Mouse (Mus musculus): ENCODE results near the gene Megf8. TPM values are rescaled to one million over a fixed set of nuclear protein-coding genes. Genes with fewer than 3 reads are reported as not detected.
"Not testable (repeated sequence)": the region's sequence is repeated elsewhere in the genome, so short reads cannot be mapped to it uniquely, and the experiment has no call there.

The Megf8 gene
- total and polyA plus RNA-seq, 3 experiments = 21.5 to 31.7 (median 28.9) TPM

- Histone ChIP-seq H3K79me2 (replicated peaks; ENCODE audit: control insufficient read depth, insufficient read depth, low read length) (peaks cover 5% of the 10 kb centered on the region; the same call in 1 of the 2 replicates), H3K4me3 (peak overlapping the region; percentile 36; the same call in 1 of the 2 replicates), H3K36me3 (ENCODE audit: control insufficient read depth, insufficient read depth, low read length) (0 out of 2 replicates have a peak, but pooled peaks cover 3% of the 10 kb centered on the region), H3K27ac (peak overlapping the region; percentile 82), H3K4me1 (ENCODE audit: control insufficient read depth, insufficient read depth, low read length) (peaks cover 9% of the 10 kb centered on the region), H3K27me3 (ENCODE audit: control insufficient read depth, insufficient read depth, low read length) (no peaks in the 10 kb centered on the region), H3K9ac (ENCODE audit: low read depth, low read length) (no peak overlapping the region)
- no peak for DNase-seq
- WGBS = 92% methylated on average over 14 of the region's 14 CpGs
- intact Hi-C loops (cut with DNase I) = loop anchor here (5.0 kb wide), 2 partner anchors 79 to 149 kb away; partner anchors contain the start of gene Megf8
- no peak for TF ChIP-seq POLR2A (IDR thresholded peaks at IDR 0.05; ENCODE audit: insufficient read depth, low read depth, low read length)
- TF ChIP-seq CTCF (IDR thresholded peaks at IDR 0.05) = no peak
- TF ChIP-seq EP300 (IDR thresholded peaks at IDR 0.05; ENCODE audit: insufficient read depth, low read depth, low read length) = no peak
Observed at GRCm38 (mm10) chr7:25396621-25397020, 79.7 kb downstream of the Megf8 start.

GRCm38 (mm10) chr7:25398610-25399009 lies 81.6 kb downstream of the Megf8 start, which contains the start of gene Lipe:
Lipe (minus strand) TSS chr7:25398710.
- Histone ChIP-seq H3K79me2 (replicated peaks; ENCODE audit: control insufficient read depth, insufficient read depth, low read length) (0 out of 2 replicates have a peak, but pooled peaks cover 2% of the 10 kb centered on the region), H3K9ac (ENCODE audit: low read depth, low read length) (no peak within 1 kb of the TSS), H3K4me1 (ENCODE audit: control insufficient read depth, insufficient read depth, low read length) (peaks cover 7% of the 10 kb centered on the region), H3K4me3 (no peak within 1 kb of the TSS), H3K36me3 (ENCODE audit: control insufficient read depth, insufficient read depth, low read length) (0 out of 2 replicates have a peak, but pooled peaks cover 3% of the 10 kb centered on the region), H3K27ac (no peak within 1 kb of the TSS), H3K27me3 (ENCODE audit: control insufficient read depth, insufficient read depth, low read length) (no peaks in the 10 kb centered on the region)
- 93% methylated on average over 1 of the region's 1 CpGs for WGBS
- no peak for TF ChIP-seq EP300 (IDR thresholded peaks at IDR 0.05; ENCODE audit: insufficient read depth, low read depth, low read length)
- no peak for TF ChIP-seq POLR2A (IDR thresholded peaks at IDR 0.05; ENCODE audit: insufficient read depth, low read depth, low read length)
- no peak for TF ChIP-seq CTCF (IDR thresholded peaks at IDR 0.05)
- DNase-seq = no peak
- intact Hi-C loops (cut with DNase I) = loop anchor here (5.0 kb wide), 2 partner anchors 81 to 151 kb away; partner anchors contain the start of gene Megf8

- H3K27me3 ChIP-seq (ENCODE audit: control insufficient read depth, insufficient read depth, low read length); H3K79me2 ChIP-seq (replicated peaks; ENCODE audit: control insufficient read depth, insufficient read depth, low read length); H3K4me3 ChIP-seq; H3K36me3 ChIP-seq (ENCODE audit: control insufficient read depth, insufficient read depth, low read length); H3K4me1 ChIP-seq (ENCODE audit: control insufficient read depth, insufficient read depth, low read length); H3K9ac ChIP-seq (ENCODE audit: low read depth, low read length); H3K27ac ChIP-seq; DNase-seq: not testable (repeated sequence)
- intact Hi-C loops (cut with DNase I) = loop anchor here (5.0 kb wide), 2 partner anchors 82 to 152 kb away; partner anchors contain the start of gene Megf8
Observed at GRCm38 (mm10) chr7:25399028-25399427, 82.1 kb downstream of the Megf8 start.

- H3K27ac ChIP-seq = no peak overlapping the region
- no peaks in the 10 kb centered on the region for H3K36me3 ChIP-seq (ENCODE audit: control insufficient read depth, insufficient read depth, low read length)
- no peak overlapping the region for H3K4me3 ChIP-seq
- TF ChIP-seq CTCF (IDR thresholded peaks at IDR 0.05) (no peak), POLR2A (IDR thresholded peaks at IDR 0.05; ENCODE audit: insufficient read depth, low read depth, low read length) (no peak), EP300 (IDR thresholded peaks at IDR 0.05; ENCODE audit: insufficient read depth, low read depth, low read length) (no peak)
- WGBS = 74% methylated on average over 2 of the region's 2 CpGs
- no peaks in the 10 kb centered on the region for H3K27me3 ChIP-seq (ENCODE audit: control insufficient read depth, insufficient read depth, low read length)
- no peak for DNase-seq
- peaks cover 3% of the 10 kb centered on the region for H3K4me1 ChIP-seq (ENCODE audit: control insufficient read depth, insufficient read depth, low read length)
- no peak overlapping the region for H3K9ac ChIP-seq (ENCODE audit: low read depth, low read length)
- intact Hi-C loops (cut with DNase I) = loop anchor here (10.0 kb wide), 1 partner anchor 267 kb away; no protein-coding TSS in a partner anchor
- no peaks in the 10 kb centered on the region for H3K79me2 ChIP-seq (replicated peaks; ENCODE audit: control insufficient read depth, insufficient read depth, low read length)
Observed at GRCm38 (mm10) chr7:25401551-25401950, 84.6 kb downstream of the Megf8 start.

DNA sequence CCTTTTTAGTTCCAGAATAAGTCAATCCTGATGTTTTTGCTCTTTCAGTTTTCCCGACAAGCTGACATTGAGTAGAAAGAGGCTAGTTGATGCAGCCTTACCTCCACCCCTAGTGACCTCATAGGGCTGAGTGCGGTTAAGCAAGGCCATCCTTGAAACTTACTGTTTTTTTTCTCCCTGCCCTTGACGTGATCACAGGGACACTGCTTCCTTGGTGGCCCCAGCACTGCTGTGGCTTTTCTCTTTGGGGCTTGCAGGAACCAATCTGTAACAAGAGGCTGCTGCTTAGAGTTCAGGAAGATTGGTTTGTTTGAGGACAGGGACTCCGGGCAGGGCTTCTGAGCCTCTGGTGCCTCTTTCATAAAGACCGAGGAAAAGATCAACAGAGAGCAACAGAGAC lies 85.0 kb downstream of the Megf8 start:
- Histone ChIP-seq H3K4me1 (ENCODE audit: control insufficient read depth, insufficient read depth, low read length) (peaks cover 3% of the 10 kb centered on the region), H3K9ac (ENCODE audit: low read depth, low read length) (no peak overlapping the region), H3K27me3 (ENCODE audit: control insufficient read depth, insufficient read depth, low read length) (no peaks in the 10 kb centered on the region), H3K27ac (no peak overlapping the region), H3K79me2 (replicated peaks; ENCODE audit: control insufficient read depth, insufficient read depth, low read length) (no peaks in the 10 kb centered on the region), H3K36me3 (ENCODE audit: control insufficient read depth, insufficient read depth, low read length) (no peaks in the 10 kb centered on the region), H3K4me3 (no peak overlapping the region)
- WGBS = 79% methylated on average over 5 of the region's 5 CpGs
- intact Hi-C loops (cut with DNase I) = loop anchor here (2.0 to 10.0 kb wide), 2 partner anchors 33 to 267 kb away; partner anchors contain the start of gene Cnfn
- DNase-seq = no peak
- TF ChIP-seq CTCF (IDR thresholded peaks at IDR 0.05) (no peak), EP300 (IDR thresholded peaks at IDR 0.05; ENCODE audit: insufficient read depth, low read depth, low read length) (no peak), POLR2A (IDR thresholded peaks at IDR 0.05; ENCODE audit: insufficient read depth, low read depth, low read length) (no peak)

DNA sequence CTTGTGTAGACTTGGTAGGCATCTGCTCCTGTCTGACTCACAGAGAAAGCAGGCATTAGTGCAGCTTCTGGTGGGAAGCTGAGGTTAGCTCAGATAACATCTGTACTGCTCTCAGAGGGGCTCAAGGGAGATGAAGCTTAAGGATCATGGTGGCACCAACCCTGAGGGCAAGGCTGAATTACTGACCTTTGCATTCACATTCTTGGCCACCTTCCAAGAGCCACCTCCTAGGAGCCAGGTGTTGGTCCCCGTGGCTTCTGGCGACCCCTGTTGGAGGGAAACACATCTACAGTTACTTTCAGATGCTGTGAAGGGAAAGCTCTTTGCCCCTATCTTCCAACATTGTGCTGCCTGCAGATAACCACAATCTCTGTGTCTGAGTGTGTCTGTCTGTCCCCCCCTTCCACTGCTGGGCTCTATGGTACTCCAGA lies 85.7 kb downstream of the Megf8 start:
- DNase-seq = peak in 1 of 2 experiments; percentile 57
- no peaks in the 10 kb centered on the region for H3K79me2 ChIP-seq (replicated peaks; ENCODE audit: control insufficient read depth, insufficient read depth, low read length)
- peaks cover 3% of the 10 kb centered on the region for H3K4me1 ChIP-seq (ENCODE audit: control insufficient read depth, insufficient read depth, low read length)
- no peaks in the 10 kb centered on the region for H3K27me3 ChIP-seq (ENCODE audit: control insufficient read depth, insufficient read depth, low read length)
- 2% methylated on average over 2 of the region's 2 CpGs for WGBS
- H3K36me3 ChIP-seq (ENCODE audit: control insufficient read depth, insufficient read depth, low read length) = no peaks in the 10 kb centered on the region
- intact Hi-C loops (cut with DNase I) = loop anchor here (2.0 to 10.0 kb wide), 2 partner anchors 34 to 268 kb away; partner anchors contain the start of gene Cnfn
- TF ChIP-seq POLR2A (IDR thresholded peaks at IDR 0.05; ENCODE audit: insufficient read depth, low read depth, low read length) (no peak), CTCF (IDR thresholded peaks at IDR 0.05) (peak; percentile 83), EP300 (IDR thresholded peaks at IDR 0.05; ENCODE audit: insufficient read depth, low read depth, low read length) (peak; percentile 59; the same call in 1 of the 2 replicates)
- no peak overlapping the region for H3K4me3 ChIP-seq
- H3K9ac ChIP-seq (ENCODE audit: low read depth, low read length) = no peak overlapping the region
- H3K27ac ChIP-seq = no peak overlapping the region

Measured in heart, adult 2 months (tissue).